Mouse (Mus musculus) lung, embryonic 15.5 days (tissue): Measurements from ENCODE around the gene Zfp287. TPM values are rescaled to one million over a fixed set of nuclear protein-coding genes. Genes with fewer than 3 reads are reported as not detected.
"Not testable (repeated sequence)": the region's sequence is repeated elsewhere in the genome, so short reads cannot be mapped to it uniquely, and the experiment has no call there.

ENCODE experiments used
- ATAC-seq: fragments of 200-750 bp; cut with Nextera tagmentation; 2 replicates; pipeline ENCODE4 v1.8.0; 2017; ENCODE audit warnings: moderate number of reproducible peaks, borderline replicate concordance; ENCODE audit not compliant: low FRiP score, low TSS enrichment; ENCODE audit errors: extremely low read depth
- H3K27ac ChIP-seq: fragments of 300-500 bp; sonication (generic); 2 replicates; pipeline ENCODE4 v1.5.1; 2015; ENCODE audit warnings: moderate library complexity, mild to moderate bottlenecking, inconsistent platforms
- H3K27me3 ChIP-seq: fragments of 300-500 bp; sonication (generic); 2 replicates; pipeline ENCODE4 v1.6.1; 2015; ENCODE audit warnings: inconsistent platforms
- H3K36me3 ChIP-seq: fragments of 300-500 bp; sonication (generic); 2 replicates; pipeline ENCODE4 v1.6.1; 2015; ENCODE audit warnings: inconsistent platforms
- H3K4me1 ChIP-seq: fragments of 300-500 bp; sonication (generic); 2 replicates; pipeline ENCODE4 v1.6.1; 2015; ENCODE audit warnings: inconsistent platforms
- H3K4me2 ChIP-seq: fragments of 300-500 bp; sonication (generic); 2 replicates; pipeline ENCODE4 v1.6.1; 2015; ENCODE audit warnings: inconsistent platforms, mild to moderate bottlenecking, moderate library complexity
- H3K4me3 ChIP-seq: fragments of 300-500 bp; sonication (generic); 2 replicates; pipeline ENCODE4 v1.5.1; 2015; ENCODE audit warnings: mild to moderate bottlenecking, inconsistent platforms
- H3K9ac ChIP-seq: fragments of 300-500 bp; sonication (generic); 2 replicates; pipeline ENCODE4 v1.6.1; 2015; ENCODE audit warnings: inconsistent platforms
- H3K9me3 ChIP-seq: fragments of 300-500 bp; sonication (generic); 2 replicates; pipeline ENCODE4 v1.6.1; 2016; ENCODE audit warnings: inconsistent platforms
- WGBS: fragments of 180-500 bp; shearing (Covaris S2); methylation state at CpG from one replicate; pipeline ENCODE4 v1.1.7; 2015; 5-methylcytosine and 5-hydroxymethylcytosine counted together
- polyA plus RNA-seq: library from polyadenylated mRNA; unstranded; fragments of >200 nt; fragmentation: Nextera tagmentation; extraction: Ambion mirVana; gene quantifications from 2 replicates; pipeline ENCODE4 v1.2.1, GENCODE M21; 2015

Zfp287 gene
- 5.8 and 6.6 TPM in 2 replicates for polyA plus RNA-seq

GRCm38 (mm10) chr11:62731311-62732021 is at the start of gene Zfp287:
TSS of gene Zfp287 (minus strand) at chr11:62731905.
- Histone ChIP-seq H3K9ac (peak within 1 kb of the TSS; percentile 49), H3K9me3 (no peaks in the 10 kb centered on the region), H3K27ac (peak within 1 kb of the TSS; percentile 54), H3K4me3 (peak within 1 kb of the TSS; percentile 65), H3K4me1 (peaks cover 10% of the 10 kb centered on the region; the same call in 1 of the 2 replicates), H3K27me3 (no peaks in the 10 kb centered on the region), H3K36me3 (0 out of 2 replicates have a peak, but pooled peaks cover 7% of the 10 kb centered on the region), H3K4me2 (peak within 1 kb of the TSS; percentile 93)
- under 1% methylated on average over 48 of the region's 48 CpGs for WGBS
- ATAC-seq: peak; percentile 93

GRCm38 (mm10) chr11:62776510-62776909 is 44.8 kb upstream of the Zfp287 start:
- H3K9me3 ChIP-seq: peaks cover 31% of the 10 kb centered on the region
- H3K27ac ChIP-seq: no peak overlapping the region
- no peak overlapping the region for H3K4me2 ChIP-seq
- no peaks in the 10 kb centered on the region for H3K4me1 ChIP-seq
- peaks cover 44% of the 10 kb centered on the region for H3K36me3 ChIP-seq
- H3K9ac ChIP-seq: no peak overlapping the region
- H3K4me3 ChIP-seq: no peak overlapping the region
- ATAC-seq: no peak
- H3K27me3 ChIP-seq: no peaks in the 10 kb centered on the region
- WGBS: 93% methylated on average over 7 of the region's 7 CpGs

- H3K36me3 ChIP-seq: no peaks in the 10 kb centered on the region
- no peak for ATAC-seq
- no peaks in the 10 kb centered on the region for H3K9me3 ChIP-seq
- 69% methylated on average over 9 of the region's 9 CpGs for WGBS
- no peak overlapping the region for H3K4me3 ChIP-seq
- H3K27ac ChIP-seq: no peak overlapping the region
- no peak overlapping the region for H3K9ac ChIP-seq
- H3K27me3 ChIP-seq: no peaks in the 10 kb centered on the region; the same call in 1 of the 2 replicates
- peaks cover 13% of the 10 kb centered on the region for H3K4me1 ChIP-seq
- no peak overlapping the region for H3K4me2 ChIP-seq
Observed at GRCm38 (mm10) chr11:62760755-62761457, 29.2 kb upstream of the Zfp287 start.

- WGBS: 90% methylated on average over 11 of the region's 11 CpGs
- H3K4me2 ChIP-seq: no peak overlapping the region
- H3K27me3 ChIP-seq: no peaks in the 10 kb centered on the region; the same call in 1 of the 2 replicates
- no peak for ATAC-seq
- no peaks in the 10 kb centered on the region for H3K9me3 ChIP-seq
- no peak overlapping the region for H3K27ac ChIP-seq
- H3K36me3 ChIP-seq: no peaks in the 10 kb centered on the region
- no peak overlapping the region for H3K4me3 ChIP-seq
- H3K9ac ChIP-seq: no peak overlapping the region
- peaks cover 13% of the 10 kb centered on the region for H3K4me1 ChIP-seq
Observed at GRCm38 (mm10) chr11:62758491-62758890, 26.8 kb upstream of the Zfp287 start.

GRCm38 (mm10) chr11:62757906-62758305 is 26.2 kb upstream of the Zfp287 start:
- 81% methylated on average over 6 of the region's 6 CpGs for WGBS
- peaks cover 13% of the 10 kb centered on the region for H3K4me1 ChIP-seq
- no peaks in the 10 kb centered on the region for H3K9me3 ChIP-seq
- no peak for ATAC-seq
- no peaks in the 10 kb centered on the region; the same call in 1 of the 2 replicates for H3K27me3 ChIP-seq
- H3K4me2 ChIP-seq: no peak overlapping the region
- H3K27ac ChIP-seq: no peak overlapping the region
- no peak overlapping the region for H3K4me3 ChIP-seq
- H3K36me3 ChIP-seq: no peaks in the 10 kb centered on the region
- H3K9ac ChIP-seq: no peak overlapping the region

GRCm38 (mm10) chr11:62757143-62757507 is 25.4 kb upstream of the Zfp287 start:
- Histone ChIP-seq H3K9me3 (no peaks in the 10 kb centered on the region), H3K36me3 (no peaks in the 10 kb centered on the region), H3K4me3 (peak overlapping the region; percentile 19), H3K27ac (no peak overlapping the region), H3K4me1 (peaks cover 11% of the 10 kb centered on the region), H3K27me3 (no peaks in the 10 kb centered on the region; the same call in 1 of the 2 replicates), H3K4me2 (peak overlapping the region; percentile 48), H3K9ac (0 out of 2 replicates have a peak overlapping the region, but pooled peaks have one; percentile 7)
- 3% methylated on average over 7 of the region's 7 CpGs for WGBS
- ATAC-seq: peak; percentile 9; the same call in 1 of the 2 replicates

GRCm38 (mm10) chr11:62756456-62757142 is 24.9 kb upstream of the Zfp287 start:
- peak overlapping the region; percentile 48 for H3K4me2 ChIP-seq
- peak overlapping the region; percentile 19 for H3K4me3 ChIP-seq
- H3K9ac ChIP-seq: 0 out of 2 replicates have a peak overlapping the region, but pooled peaks have one; percentile 7
- peaks cover 6% of the 10 kb centered on the region for H3K4me1 ChIP-seq
- no peak overlapping the region for H3K27ac ChIP-seq
- no peaks in the 10 kb centered on the region; the same call in 1 of the 2 replicates for H3K27me3 ChIP-seq
- H3K36me3 ChIP-seq: no peaks in the 10 kb centered on the region
- H3K9me3 ChIP-seq: no peaks in the 10 kb centered on the region
- 7% methylated on average over 36 of the region's 36 CpGs for WGBS
- peak; percentile 99 for ATAC-seq

- no peak within 1 kb of the TSS for H3K4me2 ChIP-seq
- no peaks in the 10 kb centered on the region for H3K36me3 ChIP-seq
- ATAC-seq: no peak
- no peak within 1 kb of the TSS for H3K4me3 ChIP-seq
- no peaks in the 10 kb centered on the region for H3K9me3 ChIP-seq
- no peak within 1 kb of the TSS for H3K9ac ChIP-seq
- H3K27me3 ChIP-seq: peaks cover 5% of the 10 kb centered on the region; the same call in 1 of the 2 replicates
- WGBS: 91% methylated on average over 8 of the region's 8 CpGs
- H3K4me1 ChIP-seq: peaks cover 6% of the 10 kb centered on the region; the same call in 1 of the 2 replicates
- no peak within 1 kb of the TSS for H3K27ac ChIP-seq
Observed at GRCm38 (mm10) chr11:62752780-62753179, 21.1 kb upstream of the Zfp287 start, which contains the start of gene Gm10428. TSS of gene Gm10428 (plus strand) at chr11:62753100.

- Histone ChIP-seq H3K27me3 (peaks cover 8% of the 10 kb centered on the region; the same call in 1 of the 2 replicates), H3K4me3 (no peak overlapping the region), H3K9me3 (no peaks in the 10 kb centered on the region), H3K36me3 (no peaks in the 10 kb centered on the region), H3K4me2 (no peak overlapping the region), H3K4me1 (peaks cover 5% of the 10 kb centered on the region; the same call in 1 of the 2 replicates), H3K27ac (no peak overlapping the region), H3K9ac (no peak overlapping the region)
- ATAC-seq: no peak
- WGBS: 54% methylated on average over 11 of the region's 11 CpGs
Observed at GRCm38 (mm10) chr11:62752191-62752590, 20.5 kb upstream of the Zfp287 start.

GRCm38 (mm10) chr11:62749445-62749844 is 17.7 kb upstream of the Zfp287 start:
- not testable (repeated sequence) for H3K9me3 ChIP-seq, H3K4me1 ChIP-seq, H3K4me3 ChIP-seq, ATAC-seq, H3K9ac ChIP-seq, H3K27ac ChIP-seq, H3K4me2 ChIP-seq, H3K36me3 ChIP-seq
- peaks cover 23% of the 10 kb centered on the region; the same call in 1 of the 2 replicates for H3K27me3 ChIP-seq
- 77% methylated on average over 13 of the region's 13 CpGs for WGBS

GRCm38 (mm10) chr11:62748062-62748461 is 16.4 kb upstream of the Zfp287 start:
- peaks cover 5% of the 10 kb centered on the region; the same call in 1 of the 2 replicates for H3K4me1 ChIP-seq
- no peak overlapping the region for H3K4me3 ChIP-seq
- H3K27me3 ChIP-seq: peaks cover 23% of the 10 kb centered on the region; the same call in 1 of the 2 replicates
- 84% methylated on average over 4 of the region's 4 CpGs for WGBS
- no peak overlapping the region for H3K4me2 ChIP-seq
- H3K27ac ChIP-seq: no peak overlapping the region
- H3K9me3 ChIP-seq: no peaks in the 10 kb centered on the region
- ATAC-seq: no peak
- no peaks in the 10 kb centered on the region for H3K36me3 ChIP-seq
- H3K9ac ChIP-seq: no peak overlapping the region
